Mouse (Mus musculus): ENCODE results near the gene Acox2. TPM values are rescaled to one million over a fixed set of nuclear protein-coding genes. Genes with fewer than 3 reads are reported as not detected.

The Acox2 gene
- polyA plus RNA-seq, 1 experiment from 2014 or later = not detected

GRCm38 (mm10) chr14:8243136-8243888 is 15.8 kb downstream of the Acox2 start:
- 0 out of 2 replicates have a peak overlapping the region, but pooled peaks have one; percentile 5 for H3K27ac ChIP-seq
- DNase-seq (ENCODE audit: low spot score) = no peak
- 71% methylated on average over 8 of the region's 8 CpGs for WGBS
- H3K27me3 ChIP-seq (ENCODE audit: insufficient read depth, poor library complexity, severe bottlenecking) = peaks cover 4% of the 10 kb centered on the region
- peaks cover 15% of the 10 kb centered on the region; the same call in 1 of the 2 replicates for H3K4me1 ChIP-seq (replicated peaks)
- no peaks in the 10 kb centered on the region for H3K9me3 ChIP-seq
- H3K4me3 ChIP-seq = no peak overlapping the region
- no peaks in the 10 kb centered on the region for H3K36me3 ChIP-seq

GRCm38 (mm10) chr14:8242388-8242920 is 16.7 kb downstream of the Acox2 start:
- no peak overlapping the region for H3K4me3 ChIP-seq
- no peaks in the 10 kb centered on the region for H3K9me3 ChIP-seq
- H3K27ac ChIP-seq = 0 out of 2 replicates have a peak overlapping the region, but pooled peaks have one; percentile 5
- no peaks in the 10 kb centered on the region for H3K36me3 ChIP-seq
- H3K4me1 ChIP-seq (replicated peaks) = peaks cover 15% of the 10 kb centered on the region; the same call in 1 of the 2 replicates
- DNase-seq (ENCODE audit: low spot score) = peak; percentile 39
- H3K27me3 ChIP-seq (ENCODE audit: insufficient read depth, poor library complexity, severe bottlenecking) = peaks cover 4% of the 10 kb centered on the region; the same call in 1 of the 2 replicates
- 60% methylated on average over 5 of the region's 5 CpGs for WGBS

- no peaks in the 10 kb centered on the region for H3K9me3 ChIP-seq
- no peak overlapping the region for H3K27ac ChIP-seq
- DNase-seq (ENCODE audit: low spot score) = no peak
- no peaks in the 10 kb centered on the region for H3K36me3 ChIP-seq
- H3K4me1 ChIP-seq (replicated peaks) = peaks cover 15% of the 10 kb centered on the region; the same call in 1 of the 2 replicates
- H3K4me3 ChIP-seq = no peak overlapping the region
- peaks cover 4% of the 10 kb centered on the region; the same call in 1 of the 2 replicates for H3K27me3 ChIP-seq (ENCODE audit: insufficient read depth, poor library complexity, severe bottlenecking)
Observed at GRCm38 (mm10) chr14:8241816-8242215, 17.3 kb downstream of the Acox2 start.

- Histone ChIP-seq H3K4me1 (replicated peaks) (no peaks in the 10 kb centered on the region), H3K27me3 (ENCODE audit: insufficient read depth, poor library complexity, severe bottlenecking) (no peaks in the 10 kb centered on the region), H3K9me3 (no peaks in the 10 kb centered on the region), H3K27ac (no peak overlapping the region), H3K36me3 (no peaks in the 10 kb centered on the region), H3K4me3 (no peak overlapping the region)
- no peak for DNase-seq (ENCODE audit: low spot score)
- WGBS = 76% methylated on average over 1 of the region's 1 CpGs
Observed at GRCm38 (mm10) chr14:8233252-8233651, 25.9 kb downstream of the Acox2 start.

- WGBS = 90% methylated on average over 6 of the region's 6 CpGs
- Histone ChIP-seq H3K27ac (no peak overlapping the region), H3K36me3 (no peaks in the 10 kb centered on the region), H3K4me1 (replicated peaks) (no peaks in the 10 kb centered on the region), H3K4me3 (no peak overlapping the region), H3K9me3 (no peaks in the 10 kb centered on the region), H3K27me3 (ENCODE audit: insufficient read depth, poor library complexity, severe bottlenecking) (no peaks in the 10 kb centered on the region)
- DNase-seq (ENCODE audit: low spot score) = no peak
Observed at GRCm38 (mm10) chr14:8232155-8232910, 26.8 kb downstream of the Acox2 start.

- H3K9me3 ChIP-seq = no peaks in the 10 kb centered on the region
- 86% methylated on average over 9 of the region's 9 CpGs for WGBS
- no peak for DNase-seq (ENCODE audit: low spot score)
- no peaks in the 10 kb centered on the region for H3K27me3 ChIP-seq (ENCODE audit: insufficient read depth, poor library complexity, severe bottlenecking)
- H3K4me1 ChIP-seq (replicated peaks) = no peaks in the 10 kb centered on the region
- H3K4me3 ChIP-seq = no peak overlapping the region
- no peak overlapping the region for H3K27ac ChIP-seq
- H3K36me3 ChIP-seq = no peaks in the 10 kb centered on the region
Observed at GRCm38 (mm10) chr14:8229367-8230019, 29.7 kb downstream of the Acox2 start.

- WGBS = 89% methylated on average over 2 of the region's 2 CpGs
- 0 out of 2 replicates have a peak, but pooled peaks cover 5% of the 10 kb centered on the region for H3K27me3 ChIP-seq (ENCODE audit: insufficient read depth, poor library complexity, severe bottlenecking)
- no peak overlapping the region for H3K27ac ChIP-seq
- H3K4me3 ChIP-seq = no peak overlapping the region
- H3K36me3 ChIP-seq = peaks cover 12% of the 10 kb centered on the region
- DNase-seq (ENCODE audit: low spot score) = no peak
- peaks cover 3% of the 10 kb centered on the region for H3K4me1 ChIP-seq (replicated peaks)
- H3K9me3 ChIP-seq = no peaks in the 10 kb centered on the region
Observed at GRCm38 (mm10) chr14:8224805-8225204, 34.3 kb downstream of the Acox2 start.

- 0 out of 2 replicates have a peak, but pooled peaks cover 5% of the 10 kb centered on the region for H3K27me3 ChIP-seq (ENCODE audit: insufficient read depth, poor library complexity, severe bottlenecking)
- no peaks in the 10 kb centered on the region for H3K9me3 ChIP-seq
- peaks cover 13% of the 10 kb centered on the region for H3K4me1 ChIP-seq (replicated peaks)
- DNase-seq (ENCODE audit: low spot score) = no peak
- 92% methylated on average over 10 of the region's 10 CpGs for WGBS
- no peak overlapping the region for H3K27ac ChIP-seq
- peaks cover 12% of the 10 kb centered on the region for H3K36me3 ChIP-seq
- H3K4me3 ChIP-seq = no peak overlapping the region
Observed at GRCm38 (mm10) chr14:8223506-8224293, 35.5 kb downstream of the Acox2 start.

GRCm38 (mm10) chr14:8222561-8222960 is 36.6 kb downstream of the Acox2 start:
- DNase-seq (ENCODE audit: low spot score) = no peak
- no peaks in the 10 kb centered on the region for H3K9me3 ChIP-seq
- H3K4me3 ChIP-seq = no peak overlapping the region
- peaks cover 12% of the 10 kb centered on the region for H3K36me3 ChIP-seq
- peaks cover 14% of the 10 kb centered on the region; the same call in 1 of the 2 replicates for H3K27me3 ChIP-seq (ENCODE audit: insufficient read depth, poor library complexity, severe bottlenecking)
- H3K27ac ChIP-seq = no peak overlapping the region
- H3K4me1 ChIP-seq (replicated peaks) = peaks cover 21% of the 10 kb centered on the region
- WGBS = 95% methylated on average over 16 of the region's 16 CpGs

GRCm38 (mm10) chr14:8220912-8221311 is 38.2 kb downstream of the Acox2 start:
- 91% methylated on average over 2 of the region's 2 CpGs for WGBS
- H3K27ac ChIP-seq = no peak overlapping the region
- H3K36me3 ChIP-seq = peaks cover 12% of the 10 kb centered on the region
- peaks cover 31% of the 10 kb centered on the region for H3K27me3 ChIP-seq (ENCODE audit: insufficient read depth, poor library complexity, severe bottlenecking)
- H3K9me3 ChIP-seq = no peaks in the 10 kb centered on the region
- no peak overlapping the region for H3K4me3 ChIP-seq
- no peak for DNase-seq (ENCODE audit: low spot score)
- H3K4me1 ChIP-seq (replicated peaks) = peaks cover 24% of the 10 kb centered on the region

- no peak overlapping the region for H3K4me3 ChIP-seq
- H3K27ac ChIP-seq = no peak overlapping the region
- no peaks in the 10 kb centered on the region for H3K9me3 ChIP-seq
- no peak for DNase-seq (ENCODE audit: low spot score)
- 50% methylated on average over 7 of the region's 7 CpGs for WGBS
- H3K4me1 ChIP-seq (replicated peaks) = peaks cover 30% of the 10 kb centered on the region
- peaks cover 37% of the 10 kb centered on the region for H3K27me3 ChIP-seq (ENCODE audit: insufficient read depth, poor library complexity, severe bottlenecking)
- H3K36me3 ChIP-seq = peaks cover 12% of the 10 kb centered on the region
Observed at GRCm38 (mm10) chr14:8220306-8220705, 38.8 kb downstream of the Acox2 start.

- Histone ChIP-seq H3K4me3 (no peak overlapping the region), H3K27ac (no peak overlapping the region), H3K4me1 (replicated peaks) (peaks cover 34% of the 10 kb centered on the region), H3K9me3 (no peaks in the 10 kb centered on the region), H3K27me3 (ENCODE audit: insufficient read depth, poor library complexity, severe bottlenecking) (peaks cover 40% of the 10 kb centered on the region), H3K36me3 (peaks cover 12% of the 10 kb centered on the region)
- no peak for DNase-seq (ENCODE audit: low spot score)
- 36% methylated on average over 11 of the region's 11 CpGs for WGBS
Observed at GRCm38 (mm10) chr14:8219876-8220275, 39.3 kb downstream of the Acox2 start.

All from hindbrain, embryonic 10.5 days (tissue).